Mouse (Mus musculus) liver, postnatal 0 days (tissue): Measurements from ENCODE around the gene Ephx3. TPM values are rescaled to one million over a fixed set of nuclear protein-coding genes. Genes with fewer than 3 reads are reported as not detected.
"Not testable (repeated sequence)": the region's sequence is repeated elsewhere in the genome, so short reads cannot be mapped to it uniquely, and the experiment has no call there.

Experiments
- ATAC-seq: fragments of 200-750 bp; cut with Nextera tagmentation; 2 replicates; pipeline ENCODE4 v1.8.0; 2017; ENCODE audit warnings: mild to moderate bottlenecking, moderate library complexity
- DNase-seq: peaks from one replicate; pipeline ENCODE4 v3.0.0-alpha.2; 2016
- H3K27ac ChIP-seq: fragments of 300-500 bp; sonication (generic); 2 replicates; pipeline ENCODE4 v1.5.1; 2014; ENCODE audit warnings: antibody characterized with exemption, moderate library complexity, mild to moderate bottlenecking, low read depth
- H3K27me3 ChIP-seq: fragments of 300-500 bp; sonication (generic); 2 replicates; pipeline ENCODE4 v1.6.1; 2014; ENCODE audit warnings: low read length, control low read depth, mixed read lengths; ENCODE audit not compliant: insufficient read depth
- H3K36me3 ChIP-seq: fragments of 300-500 bp; sonication (generic); replicated peaks from 2 replicates; pipeline ENCODE4 v1.6.1; 2014; ENCODE audit warnings: mild to moderate bottlenecking, control low read depth, low read length, moderate library complexity, mixed read lengths; ENCODE audit not compliant: insufficient read depth
- H3K4me1 ChIP-seq: fragments of 300-500 bp; sonication (generic); 2 replicates; pipeline ENCODE4 v1.6.1; 2014; ENCODE audit warnings: antibody characterized with exemption, mild to moderate bottlenecking, control low read depth; ENCODE audit not compliant: insufficient read depth
- H3K4me2 ChIP-seq: fragments of 300-500 bp; sonication (generic); 2 replicates; pipeline ENCODE4 v1.6.1; 2014; ENCODE audit warnings: low read depth, mild to moderate bottlenecking, low read length, moderate library complexity, mixed read lengths
- H3K4me3 ChIP-seq: fragments of 300-500 bp; sonication (generic); 2 replicates; pipeline ENCODE4 v1.5.1; 2014; ENCODE audit warnings: low read depth, low read length
- H3K9ac ChIP-seq: fragments of 300-500 bp; sonication (generic); replicated peaks from 2 replicates; pipeline ENCODE4 v1.6.1; 2014; ENCODE audit warnings: mild to moderate bottlenecking, moderate library complexity
- H3K9me3 ChIP-seq: fragments of 300-500 bp; sonication (generic); 2 replicates; pipeline ENCODE4 v1.6.1; 2016; ENCODE audit warnings: mild to moderate bottlenecking, control low read depth, low read length, mixed read lengths
- CTCF ChIP-seq: sonication (generic); IDR thresholded peaks from 2 replicates; pipeline ENCODE4 v1.5.1; 2016; ENCODE audit warnings: antibody characterized with exemption, low read depth
- EP300 ChIP-seq: IDR thresholded peaks from 2 replicates; pipeline ENCODE4 v1.6.1; 2016; ENCODE audit warnings: antibody characterized with exemption, low read depth, mild to moderate bottlenecking
- WGBS: fragments of 180-500 bp; shearing (Covaris S2); extraction: QIAGEN DNeasy Blood & Tissue Kit; methylation state at CpG from one replicate; pipeline ENCODE4 v1.1.7; 2014; ENCODE audit not compliant: insufficient replicate concordance; 5-methylcytosine and 5-hydroxymethylcytosine counted together
- polyA plus RNA-seq: library from polyadenylated mRNA; unstranded; fragments of >200 nt; fragmentation: Nextera tagmentation; extraction: Ambion mirVana; gene quantifications from 2 replicates; pipeline ENCODE4 v1.2.1, GENCODE M21; 2015

The Ephx3 gene
- polyA plus RNA-seq, 1 experiment from 2014 or later: not detected

GRCm38 (mm10) chr17:32215587-32215986 lies 26.2 kb upstream of the Ephx3 start:
- H3K4me3 ChIP-seq, H3K27ac ChIP-seq, H3K4me1 ChIP-seq, H3K27me3 ChIP-seq, DNase-seq, H3K9me3 ChIP-seq, H3K9ac ChIP-seq, H3K4me2 ChIP-seq, ATAC-seq: not testable (repeated sequence)
- WGBS: 78% methylated on average over 4 of the region's 4 CpGs
- H3K36me3 ChIP-seq: peaks cover 89% of the 10 kb centered on the region
- peak; percentile 52 for TF ChIP-seq CTCF

GRCm38 (mm10) chr17:32211554-32211953 lies 22.2 kb upstream of the Ephx3 start:
- not testable (repeated sequence) for H3K4me2 ChIP-seq, H3K27ac ChIP-seq, H3K4me3 ChIP-seq, H3K27me3 ChIP-seq, H3K4me1 ChIP-seq, H3K9ac ChIP-seq, DNase-seq, H3K9me3 ChIP-seq, ATAC-seq
- WGBS: 94% methylated on average over 6 of the region's 6 CpGs
- peaks cover 91% of the 10 kb centered on the region for H3K36me3 ChIP-seq

- WGBS: 45% methylated on average over 3 of the region's 3 CpGs
- TF ChIP-seq EP300 (no peak), CTCF (peak; percentile 84)
- Histone ChIP-seq H3K9ac (no peak overlapping the region), H3K4me3 (no peak overlapping the region), H3K27ac (no peak overlapping the region), H3K9me3 (no peaks in the 10 kb centered on the region), H3K4me2 (no peak overlapping the region), H3K27me3 (no peaks in the 10 kb centered on the region), H3K36me3 (peaks cover 91% of the 10 kb centered on the region), H3K4me1 (no peaks in the 10 kb centered on the region)
- DNase-seq (peak; percentile 66), ATAC-seq (no peak)
Measured at GRCm38 (mm10) chr17:32209752-32210151, 20.4 kb upstream of the Ephx3 start.

- H3K9me3 ChIP-seq: no peaks in the 10 kb centered on the region
Measured at GRCm38 (mm10) chr17:32209144-32209543, 19.8 kb upstream of the Ephx3 start.

GRCm38 (mm10) chr17:32207586-32208245 lies 18.4 kb upstream of the Ephx3 start:
- Histone ChIP-seq H3K4me2 (no peak overlapping the region), H3K36me3 (peaks cover 90% of the 10 kb centered on the region), H3K27me3 (no peaks in the 10 kb centered on the region), H3K27ac (no peak overlapping the region), H3K4me1 (no peaks in the 10 kb centered on the region), H3K9me3 (no peaks in the 10 kb centered on the region), H3K9ac (no peak overlapping the region), H3K4me3 (no peak overlapping the region)
- ATAC-seq (no peak), DNase-seq (no peak)
- 88% methylated on average over 5 of the region's 5 CpGs for WGBS
- no peak for TF ChIP-seq CTCF

More at GRCm38 (mm10) chr17:32209144-32209543, 19.8 kb upstream of the Ephx3 start:
- DNase-seq: no peak
- H3K27me3 ChIP-seq: no peaks in the 10 kb centered on the region
- H3K4me1 ChIP-seq: no peaks in the 10 kb centered on the region
- TF ChIP-seq EP300: no peak
- 79% methylated on average over 6 of the region's 6 CpGs for WGBS
- no peak overlapping the region for H3K27ac ChIP-seq
- no peak for ATAC-seq
- H3K36me3 ChIP-seq: peaks cover 90% of the 10 kb centered on the region
- H3K4me2 ChIP-seq: no peak overlapping the region
- H3K4me3 ChIP-seq: no peak overlapping the region
- no peak overlapping the region for H3K9ac ChIP-seq

GRCm38 (mm10) chr17:32205345-32205744 lies 16.0 kb upstream of the Ephx3 start:
- ATAC-seq (no peak), DNase-seq (no peak)
- H3K36me3 ChIP-seq: peaks cover 95% of the 10 kb centered on the region
- no peak overlapping the region for H3K9ac ChIP-seq
- H3K4me1 ChIP-seq: no peaks in the 10 kb centered on the region
- H3K4me3 ChIP-seq: no peak overlapping the region
- H3K27me3 ChIP-seq: no peaks in the 10 kb centered on the region
- H3K4me2 ChIP-seq: no peak overlapping the region
- no peak overlapping the region for H3K27ac ChIP-seq
- no peak for TF ChIP-seq EP300
- H3K9me3 ChIP-seq: no peaks in the 10 kb centered on the region
- 81% methylated on average over 3 of the region's 3 CpGs for WGBS

GRCm38 (mm10) chr17:32202972-32203371 lies 13.6 kb upstream of the Ephx3 start:
- no peak overlapping the region for H3K4me3 ChIP-seq
- no peak for DNase-seq
- TF ChIP-seq EP300 (no peak), CTCF (no peak)
- WGBS: 85% methylated on average over 3 of the region's 3 CpGs
- H3K27ac ChIP-seq: no peak overlapping the region
- no peak for ATAC-seq
- no peak overlapping the region for H3K4me2 ChIP-seq
- no peaks in the 10 kb centered on the region for H3K27me3 ChIP-seq
- no peaks in the 10 kb centered on the region for H3K9me3 ChIP-seq
- H3K36me3 ChIP-seq: peaks cover 97% of the 10 kb centered on the region
- H3K9ac ChIP-seq: no peak overlapping the region
- no peaks in the 10 kb centered on the region for H3K4me1 ChIP-seq
